Mouse (Mus musculus): ENCODE measurements around the gene Vwa8. TPM values are rescaled to one million over a fixed set of nuclear protein-coding genes. Genes with fewer than 3 reads are reported as not detected.

The Vwa8 gene
- polyA plus RNA-seq, 1 experiment from 2014 or later, result 9.2 TPM

GRCm38 (mm10) chr14:79031230-79031740 is 182.4 kb downstream of the Vwa8 start:
- ATAC-seq (ENCODE audit: low FRiP score) (no peak), DNase-seq (ENCODE audit: low spot score) (no peak)
- WGBS, result 87% methylated on average over 8 of the region's 8 CpGs
- H3K27me3 ChIP-seq (ENCODE audit: control insufficient read depth, insufficient read depth, low read length), result no peaks in the 10 kb centered on the region
- no peaks in the 10 kb centered on the region for H3K9me3 ChIP-seq (ENCODE audit: control insufficient read depth, low read length)
- H3K4me2 ChIP-seq (replicated peaks), result no peak overlapping the region
- no peak overlapping the region for H3K4me3 ChIP-seq (replicated peaks; ENCODE audit: low read length)
- no peak overlapping the region for H3K27ac ChIP-seq
- no peak overlapping the region for H3K9ac ChIP-seq
- H3K36me3 ChIP-seq (replicated peaks; ENCODE audit: control insufficient read depth, insufficient read depth), result no peaks in the 10 kb centered on the region
- no peaks in the 10 kb centered on the region for H3K4me1 ChIP-seq (replicated peaks; ENCODE audit: control insufficient read depth, insufficient read depth, low read length)

DNA sequence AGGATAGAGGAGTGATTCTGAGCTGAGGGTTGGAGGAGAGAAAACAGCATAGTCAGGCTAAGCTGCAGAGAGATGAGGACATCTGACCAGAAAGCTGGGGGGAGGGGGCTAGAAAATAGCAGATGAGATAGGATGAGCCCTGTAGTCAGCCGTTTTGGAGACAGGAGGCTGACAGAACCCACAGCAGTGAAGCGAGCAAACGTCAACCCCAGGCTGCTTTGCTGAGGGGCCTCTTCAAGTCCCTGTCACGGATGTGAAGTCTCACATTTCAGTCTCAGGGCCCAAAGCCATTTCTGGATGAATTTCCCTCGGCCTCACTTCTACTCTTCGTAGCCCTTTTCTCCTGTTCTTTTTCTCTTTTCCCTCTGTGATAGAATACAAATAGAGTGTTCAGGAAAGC is 184.5 kb downstream of the Vwa8 start:
- H3K9me3 ChIP-seq (ENCODE audit: control insufficient read depth, low read length), result no peaks in the 10 kb centered on the region
- H3K4me1 ChIP-seq (replicated peaks; ENCODE audit: control insufficient read depth, insufficient read depth, low read length), result no peaks in the 10 kb centered on the region
- H3K4me2 ChIP-seq (replicated peaks), result no peak overlapping the region
- no peak overlapping the region for H3K4me3 ChIP-seq (replicated peaks; ENCODE audit: low read length)
- no peaks in the 10 kb centered on the region for H3K27me3 ChIP-seq (ENCODE audit: control insufficient read depth, insufficient read depth, low read length)
- WGBS, result 65% methylated on average over 6 of the region's 6 CpGs
- no peak overlapping the region for H3K9ac ChIP-seq
- no peak for ATAC-seq (ENCODE audit: low FRiP score)
- H3K36me3 ChIP-seq (replicated peaks; ENCODE audit: control insufficient read depth, insufficient read depth), result 0 out of 2 replicates have a peak, but pooled peaks cover 4% of the 10 kb centered on the region
- no peak for DNase-seq (ENCODE audit: low spot score)
- H3K27ac ChIP-seq, result no peak overlapping the region

- Histone ChIP-seq H3K9ac (no peak overlapping the region), H3K27me3 (ENCODE audit: control insufficient read depth, insufficient read depth, low read length) (no peaks in the 10 kb centered on the region), H3K27ac (no peak overlapping the region), H3K4me1 (replicated peaks; ENCODE audit: control insufficient read depth, insufficient read depth, low read length) (no peaks in the 10 kb centered on the region), H3K4me3 (replicated peaks; ENCODE audit: low read length) (no peak overlapping the region), H3K9me3 (ENCODE audit: control insufficient read depth, low read length) (no peaks in the 10 kb centered on the region), H3K4me2 (replicated peaks) (no peak overlapping the region), H3K36me3 (replicated peaks; ENCODE audit: control insufficient read depth, insufficient read depth) (0 out of 2 replicates have a peak, but pooled peaks cover 4% of the 10 kb centered on the region)
- no peak for ATAC-seq (ENCODE audit: low FRiP score)
- WGBS, result 70% methylated on average over 9 of the region's 9 CpGs
- no peak for DNase-seq (ENCODE audit: low spot score)
Observed at GRCm38 (mm10) chr14:79034511-79034913, 185.7 kb downstream of the Vwa8 start.

DNA sequence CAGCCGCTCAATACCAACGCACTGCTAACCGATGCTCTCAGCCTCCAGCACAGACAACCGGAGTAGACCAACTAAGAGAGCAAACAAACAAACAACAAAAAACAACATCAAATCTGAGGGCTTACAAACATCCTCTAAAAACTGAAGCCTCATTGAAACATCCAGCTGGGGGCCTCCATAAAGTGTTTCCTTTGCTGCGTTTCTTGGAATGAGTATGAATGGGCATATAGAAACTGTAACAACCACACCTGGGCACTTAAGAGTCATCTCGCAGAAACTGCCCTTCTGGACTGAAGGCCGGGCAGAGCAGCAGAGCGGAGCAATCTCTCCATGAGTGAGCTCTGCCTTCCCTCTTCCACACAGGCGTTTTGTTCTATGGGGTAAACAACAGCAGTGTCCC is 186.7 kb downstream of the Vwa8 start:
- H3K9me3 ChIP-seq (ENCODE audit: control insufficient read depth, low read length), result no peaks in the 10 kb centered on the region
- H3K27ac ChIP-seq, result no peak overlapping the region
- H3K4me3 ChIP-seq (replicated peaks; ENCODE audit: low read length), result no peak overlapping the region
- 0 out of 2 replicates have a peak, but pooled peaks cover 4% of the 10 kb centered on the region for H3K36me3 ChIP-seq (replicated peaks; ENCODE audit: control insufficient read depth, insufficient read depth)
- H3K4me2 ChIP-seq (replicated peaks), result no peak overlapping the region
- ATAC-seq (ENCODE audit: low FRiP score) (no peak), DNase-seq (ENCODE audit: low spot score) (no peak)
- H3K27me3 ChIP-seq (ENCODE audit: control insufficient read depth, insufficient read depth, low read length), result no peaks in the 10 kb centered on the region
- no peak overlapping the region for H3K9ac ChIP-seq
- no peaks in the 10 kb centered on the region for H3K4me1 ChIP-seq (replicated peaks; ENCODE audit: control insufficient read depth, insufficient read depth, low read length)
- WGBS, result 82% methylated on average over 9 of the region's 9 CpGs

DNA sequence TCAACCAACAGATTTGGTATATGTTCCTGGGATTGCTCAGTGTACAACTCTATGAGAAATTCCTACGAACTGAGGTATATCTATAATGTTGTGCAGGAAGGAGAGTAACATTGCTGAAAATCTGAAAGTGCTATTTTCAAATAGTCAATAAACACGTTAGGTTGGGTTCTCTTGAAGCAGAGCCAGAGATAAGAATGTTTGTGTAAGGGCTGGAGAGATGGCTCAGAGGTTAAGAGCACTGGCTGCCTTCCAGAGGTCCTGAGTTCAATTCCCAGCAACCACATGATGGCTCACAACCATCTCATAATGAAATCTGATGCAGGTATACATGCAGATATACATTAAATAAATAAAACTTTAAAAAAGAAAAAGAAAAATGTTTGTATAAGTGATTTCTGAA is 198.3 kb downstream of the Vwa8 start:
- 88% methylated on average over 2 of the region's 2 CpGs for WGBS
- no peak for ATAC-seq (ENCODE audit: low FRiP score)
- no peak overlapping the region for H3K4me3 ChIP-seq (replicated peaks; ENCODE audit: low read length)
- no peak overlapping the region for H3K9ac ChIP-seq
- no peak overlapping the region for H3K27ac ChIP-seq
- H3K36me3 ChIP-seq (replicated peaks; ENCODE audit: control insufficient read depth, insufficient read depth), result no peaks in the 10 kb centered on the region
- no peaks in the 10 kb centered on the region for H3K4me1 ChIP-seq (replicated peaks; ENCODE audit: control insufficient read depth, insufficient read depth, low read length)
- H3K9me3 ChIP-seq (ENCODE audit: control insufficient read depth, low read length), result no peaks in the 10 kb centered on the region
- H3K4me2 ChIP-seq (replicated peaks), result no peak overlapping the region
- no peaks in the 10 kb centered on the region for H3K27me3 ChIP-seq (ENCODE audit: control insufficient read depth, insufficient read depth, low read length)
- DNase-seq (ENCODE audit: low spot score), result no peak

DNA sequence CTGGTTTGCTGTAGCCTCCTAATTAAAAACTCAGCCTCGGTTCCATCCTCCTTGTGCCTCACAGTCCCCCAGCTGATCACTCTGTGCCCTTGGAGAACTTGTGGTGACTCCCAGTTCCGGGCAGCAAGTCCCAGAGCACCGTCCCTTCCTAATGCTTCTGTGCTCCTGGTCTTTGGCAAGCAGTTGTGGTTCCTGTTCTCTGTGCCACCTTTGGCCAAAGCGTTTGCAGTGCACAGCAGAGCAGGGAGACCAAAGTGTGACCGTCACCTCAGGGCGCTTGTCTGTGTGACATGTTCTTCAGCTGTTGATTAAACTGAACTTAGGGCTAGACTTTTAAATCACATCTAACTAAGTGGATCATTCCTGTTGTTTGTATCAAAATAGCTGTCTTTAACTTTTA is 199.1 kb downstream of the Vwa8 start:
- H3K27ac ChIP-seq, result no peak overlapping the region
- no peaks in the 10 kb centered on the region for H3K36me3 ChIP-seq (replicated peaks; ENCODE audit: control insufficient read depth, insufficient read depth)
- no peak for DNase-seq (ENCODE audit: low spot score)
- ATAC-seq (ENCODE audit: low FRiP score), result no peak
- no peaks in the 10 kb centered on the region for H3K4me1 ChIP-seq (replicated peaks; ENCODE audit: control insufficient read depth, insufficient read depth, low read length)
- H3K4me2 ChIP-seq (replicated peaks), result no peak overlapping the region
- no peaks in the 10 kb centered on the region for H3K9me3 ChIP-seq (ENCODE audit: control insufficient read depth, low read length)
- H3K4me3 ChIP-seq (replicated peaks; ENCODE audit: low read length), result no peak overlapping the region
- 82% methylated on average over 6 of the region's 6 CpGs for WGBS
- no peak overlapping the region for H3K9ac ChIP-seq
- no peaks in the 10 kb centered on the region for H3K27me3 ChIP-seq (ENCODE audit: control insufficient read depth, insufficient read depth, low read length)

- 70% methylated on average over 11 of the region's 11 CpGs for WGBS
- Histone ChIP-seq H3K36me3 (replicated peaks; ENCODE audit: control insufficient read depth, insufficient read depth) (no peaks in the 10 kb centered on the region), H3K27ac (no peak overlapping the region), H3K9me3 (ENCODE audit: control insufficient read depth, low read length) (no peaks in the 10 kb centered on the region), H3K4me2 (replicated peaks) (no peak overlapping the region), H3K4me1 (replicated peaks; ENCODE audit: control insufficient read depth, insufficient read depth, low read length) (no peaks in the 10 kb centered on the region), H3K4me3 (replicated peaks; ENCODE audit: low read length) (no peak overlapping the region), H3K27me3 (ENCODE audit: control insufficient read depth, insufficient read depth, low read length) (no peaks in the 10 kb centered on the region), H3K9ac (no peak overlapping the region)
- DNase-seq (ENCODE audit: low spot score), result no peak
- no peak for ATAC-seq (ENCODE audit: low FRiP score)
Observed at GRCm38 (mm10) chr14:79049544-79049943, 200.7 kb downstream of the Vwa8 start.

- ATAC-seq (ENCODE audit: low FRiP score) (no peak), DNase-seq (ENCODE audit: low spot score) (no peak)
- Histone ChIP-seq H3K9me3 (ENCODE audit: control insufficient read depth, low read length) (no peaks in the 10 kb centered on the region), H3K4me1 (replicated peaks; ENCODE audit: control insufficient read depth, insufficient read depth, low read length) (no peaks in the 10 kb centered on the region), H3K9ac (no peak overlapping the region), H3K27me3 (ENCODE audit: control insufficient read depth, insufficient read depth, low read length) (no peaks in the 10 kb centered on the region), H3K4me2 (replicated peaks) (no peak overlapping the region), H3K27ac (no peak overlapping the region), H3K4me3 (replicated peaks; ENCODE audit: low read length) (no peak overlapping the region), H3K36me3 (replicated peaks; ENCODE audit: control insufficient read depth, insufficient read depth) (no peaks in the 10 kb centered on the region)
- 84% methylated on average over 3 of the region's 3 CpGs for WGBS
Observed at GRCm38 (mm10) chr14:79065636-79066035, 216.8 kb downstream of the Vwa8 start.

DNA sequence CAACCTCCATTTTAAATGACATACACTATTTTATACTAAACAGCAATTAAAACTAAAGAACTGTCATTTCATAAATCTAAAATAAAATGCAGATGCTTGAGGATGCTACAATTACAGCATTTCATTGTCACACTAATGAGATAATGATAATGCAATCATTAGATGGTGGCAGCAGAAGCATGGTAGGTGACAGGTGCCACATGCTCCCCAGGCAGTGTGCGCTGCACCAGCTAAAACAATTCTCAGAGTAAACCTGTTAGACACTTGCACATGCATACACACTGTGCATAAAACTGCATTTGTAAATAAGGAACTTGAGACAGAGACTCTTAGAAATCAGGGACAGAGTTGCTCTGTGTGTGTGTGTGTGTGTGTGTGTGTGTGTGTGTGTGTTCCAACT is 220.7 kb downstream of the Vwa8 start:
- Histone ChIP-seq H3K4me2 (replicated peaks) (no peak overlapping the region), H3K27ac (no peak overlapping the region), H3K9ac (no peak overlapping the region), H3K27me3 (ENCODE audit: control insufficient read depth, insufficient read depth, low read length) (no peaks in the 10 kb centered on the region), H3K4me3 (replicated peaks; ENCODE audit: low read length) (no peak overlapping the region), H3K36me3 (replicated peaks; ENCODE audit: control insufficient read depth, insufficient read depth) (no peaks in the 10 kb centered on the region), H3K9me3 (ENCODE audit: control insufficient read depth, low read length) (no peaks in the 10 kb centered on the region), H3K4me1 (replicated peaks; ENCODE audit: control insufficient read depth, insufficient read depth, low read length) (no peaks in the 10 kb centered on the region)
- whole genome bisulfite sequencing, result 73% methylated on average over 1 of the region's 1 CpGs
- no peak for ATAC-seq (ENCODE audit: low FRiP score)
- no peak for DNase-seq (ENCODE audit: low spot score)

DNA sequence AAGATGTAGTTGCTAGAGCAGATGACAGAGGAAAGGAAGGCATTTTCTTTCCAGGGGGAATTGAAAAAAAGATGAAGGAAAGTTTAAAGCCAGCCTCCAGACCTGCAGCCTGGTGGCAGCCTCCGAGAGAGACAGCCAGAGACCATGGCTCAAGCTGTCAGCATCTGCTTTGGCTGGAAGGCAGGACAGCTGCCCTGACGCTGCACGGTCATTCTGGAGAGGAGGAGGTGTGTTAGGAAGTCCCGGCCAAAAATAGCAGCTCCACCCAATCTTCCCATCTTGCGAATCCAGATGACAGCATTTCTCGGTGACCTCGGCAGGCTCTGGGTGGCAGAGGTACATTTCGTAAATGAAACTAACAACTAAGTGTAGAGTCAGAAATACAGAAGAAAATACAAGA is 225.9 kb downstream of the Vwa8 start:
- Histone ChIP-seq H3K9ac (no peak overlapping the region), H3K27ac (no peak overlapping the region), H3K4me1 (replicated peaks; ENCODE audit: control insufficient read depth, insufficient read depth, low read length) (no peaks in the 10 kb centered on the region), H3K9me3 (ENCODE audit: control insufficient read depth, low read length) (no peaks in the 10 kb centered on the region), H3K4me2 (replicated peaks) (no peak overlapping the region), H3K36me3 (replicated peaks; ENCODE audit: control insufficient read depth, insufficient read depth) (no peaks in the 10 kb centered on the region), H3K4me3 (replicated peaks; ENCODE audit: low read length) (no peak overlapping the region), H3K27me3 (ENCODE audit: control insufficient read depth, insufficient read depth, low read length) (no peaks in the 10 kb centered on the region)
- ATAC-seq (ENCODE audit: low FRiP score) (no peak), DNase-seq (ENCODE audit: low spot score) (no peak)
- WGBS, result 92% methylated on average over 8 of the region's 8 CpGs
